Mouse (Mus musculus) inflammation-experienced regulatory T-cells, adult 6 months (primary cell): ENCODE measurements around the gene Tppp. TPM values are rescaled to one million over a fixed set of nuclear protein-coding genes. Genes with fewer than 3 reads are reported as not detected.
A peak's percentile ranks its signal among the peaks of the same experiment; 100 is the strongest.
"Not testable (repeated sequence)": the region's sequence is repeated elsewhere in the genome, so short reads cannot be mapped to it uniquely, and the experiment has no call there.

Experiments
- ATAC-seq: one replicate; pipeline ENCODE4 v1.8.0; 2017
- polyA plus RNA-seq, 3 experiments: library from polyadenylated mRNA; unstranded; fragments of 100-300 nt; shearing (Covaris generic); gene quantifications; one replicate each; pipeline ENCODE4 v1.2.1; 2017

Gene Tppp
- polyA plus RNA-seq, 3 experiments from 2014 or later: 0.36 to 0.51 (median 0.41) TPM

GRCm38 (mm10) chr13:74025151-74026081, 16.2 kb downstream of the Tppp start:
- ATAC-seq: peak; percentile 58

DNA sequence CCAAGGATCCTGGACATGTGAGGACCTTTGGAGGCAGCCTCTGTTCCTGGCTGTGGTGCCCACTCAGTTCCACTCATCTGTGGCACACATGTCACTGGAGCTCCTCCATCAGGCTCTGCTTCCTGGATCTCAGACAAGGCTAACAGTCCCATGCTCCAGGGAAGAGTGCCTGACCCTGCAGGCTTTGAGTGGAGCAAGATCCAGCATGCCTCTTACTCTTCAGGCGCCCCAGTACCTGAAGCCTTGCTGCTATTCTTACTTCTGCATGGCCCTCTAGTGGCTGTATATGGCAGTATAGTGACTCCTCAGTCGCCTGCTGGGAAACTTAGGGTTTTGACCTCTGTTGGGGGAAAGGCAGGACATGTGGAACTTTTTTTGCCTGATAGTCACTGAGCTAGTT, 17.0 kb downstream of the Tppp start:
- ATAC-seq: peak; percentile 60

DNA sequence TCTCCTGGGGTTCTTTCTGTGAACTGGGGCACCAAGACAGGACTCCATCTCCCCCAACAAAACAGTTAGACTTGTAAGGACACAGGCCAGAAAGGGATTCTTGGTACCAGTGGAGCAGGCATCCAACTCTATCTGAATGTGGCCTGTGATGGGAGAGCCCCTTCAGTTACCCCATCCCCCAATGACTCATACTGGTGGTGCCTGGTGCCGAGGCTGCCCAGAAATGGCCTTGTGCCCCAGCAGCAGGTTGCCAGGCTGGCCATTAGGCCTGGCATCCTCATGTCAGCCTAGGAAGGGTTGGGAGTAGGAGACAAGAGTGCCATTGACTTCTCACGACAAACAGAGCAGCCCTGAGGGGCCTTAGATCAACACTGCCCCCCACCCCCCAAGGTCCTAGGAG, 18.9 kb downstream of the Tppp start:
- no peak for ATAC-seq

DNA sequence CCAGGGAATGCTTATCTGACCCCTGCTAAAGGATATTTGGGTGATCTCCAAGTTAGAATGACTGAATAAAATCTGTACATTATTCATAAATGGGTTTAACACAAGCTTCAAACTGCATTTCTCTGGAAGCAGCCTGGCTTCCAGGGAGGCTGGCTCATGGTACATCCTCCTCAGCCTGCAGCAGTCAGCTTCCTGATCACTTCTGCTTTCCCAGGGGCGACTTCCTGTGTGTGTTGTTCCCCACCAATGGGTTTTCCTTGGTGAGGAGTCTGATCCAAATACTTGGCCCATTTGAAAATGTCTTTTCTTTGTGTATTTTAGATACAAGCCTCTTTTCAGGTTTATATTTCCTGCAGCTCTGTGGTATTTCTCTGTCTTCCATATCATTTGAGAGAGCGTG, 19.8 kb downstream of the Tppp start:
- no peak for ATAC-seq

DNA sequence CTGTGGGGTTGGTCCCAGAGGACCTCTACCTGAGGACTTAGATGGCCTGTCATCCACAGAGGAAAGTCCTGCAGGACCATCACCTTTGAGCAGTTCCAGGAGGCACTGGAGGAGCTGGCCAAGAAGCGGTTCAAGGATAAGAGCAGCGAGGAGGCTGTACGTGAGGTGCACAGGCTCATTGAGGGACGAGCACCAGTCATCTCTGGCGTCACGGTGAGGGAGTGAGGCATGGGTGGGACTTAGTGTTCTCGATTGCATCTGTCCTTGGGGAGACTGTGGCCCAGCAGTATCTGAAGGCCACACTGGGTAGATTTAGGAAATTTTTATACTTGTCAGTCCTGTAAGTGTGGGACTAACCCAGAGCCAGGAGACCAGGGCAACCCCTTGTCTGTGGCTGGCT, 21.5 kb downstream of the Tppp start:
- no peak for ATAC-seq

DNA sequence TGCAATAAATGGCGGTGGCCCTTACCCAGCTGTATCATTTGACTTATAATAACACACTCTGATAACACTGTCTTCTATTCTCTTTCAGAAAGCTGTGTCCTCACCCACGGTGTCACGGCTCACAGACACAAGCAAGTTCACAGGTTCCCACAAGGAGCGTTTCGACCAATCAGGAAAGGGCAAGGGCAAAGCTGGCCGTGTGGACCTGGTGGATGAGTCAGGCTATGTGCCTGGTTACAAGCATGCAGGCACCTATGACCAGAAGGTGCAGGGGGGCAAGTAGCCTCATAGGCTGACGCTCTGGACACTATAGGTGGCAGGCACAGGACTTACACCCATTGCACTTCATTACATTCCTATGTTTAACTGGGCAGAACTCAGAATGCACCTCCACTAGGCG, 21.9 kb downstream of the Tppp start:
- ATAC-seq: no peak

DNA sequence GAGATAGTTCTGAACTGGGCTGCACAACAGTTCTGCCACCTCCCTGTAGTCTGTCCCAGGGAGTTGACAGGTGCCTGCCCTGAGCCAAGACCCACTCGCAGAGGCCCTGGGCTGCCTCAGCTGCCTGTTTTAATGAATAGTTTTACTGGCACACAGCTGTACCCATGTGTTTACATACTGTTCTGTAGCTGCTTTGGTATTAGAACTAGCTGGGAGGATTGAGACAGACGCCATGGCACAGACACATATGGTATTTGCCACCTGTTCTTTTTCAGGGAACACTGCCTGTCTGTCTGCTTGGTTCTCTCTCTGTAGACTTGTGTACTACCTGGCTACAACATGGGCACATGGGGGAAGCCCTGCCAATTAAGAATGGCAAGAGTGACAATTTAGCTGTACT, 25.5 kb downstream of the Tppp start:
- no peak for ATAC-seq

DNA sequence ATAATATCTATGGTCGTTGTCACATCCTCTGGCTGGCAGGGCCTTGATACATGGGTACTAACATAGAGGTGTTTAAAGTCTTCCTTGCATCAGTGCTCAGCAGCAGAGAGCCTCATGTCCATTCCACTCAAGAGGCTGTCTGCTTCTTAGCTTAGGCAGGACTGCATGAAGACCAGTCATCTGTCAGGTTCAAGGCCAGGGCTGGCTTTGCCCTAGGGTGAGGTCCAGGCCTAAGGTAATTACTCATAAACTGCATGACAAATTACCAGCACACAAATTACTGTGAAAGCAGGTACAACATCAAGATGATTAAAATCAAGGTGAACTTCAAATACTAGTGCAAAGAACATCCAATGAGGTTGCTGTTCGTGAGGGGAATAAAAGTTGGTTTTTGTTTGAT, 26.6 kb downstream of the Tppp start:
- no peak for ATAC-seq

- ATAC-seq: no peak
These were observed 30.7 kb downstream of the Tppp start for GRCm38 (mm10) chr13:74039926-74040325.

- ATAC-seq: no peak
These were observed 47.0 kb downstream of the Tppp start for GRCm38 (mm10) chr13:74056194-74056593.

- no peak for ATAC-seq
These were observed 48.9 kb downstream of the Tppp start for GRCm38 (mm10) chr13:74058081-74058480.

DNA sequence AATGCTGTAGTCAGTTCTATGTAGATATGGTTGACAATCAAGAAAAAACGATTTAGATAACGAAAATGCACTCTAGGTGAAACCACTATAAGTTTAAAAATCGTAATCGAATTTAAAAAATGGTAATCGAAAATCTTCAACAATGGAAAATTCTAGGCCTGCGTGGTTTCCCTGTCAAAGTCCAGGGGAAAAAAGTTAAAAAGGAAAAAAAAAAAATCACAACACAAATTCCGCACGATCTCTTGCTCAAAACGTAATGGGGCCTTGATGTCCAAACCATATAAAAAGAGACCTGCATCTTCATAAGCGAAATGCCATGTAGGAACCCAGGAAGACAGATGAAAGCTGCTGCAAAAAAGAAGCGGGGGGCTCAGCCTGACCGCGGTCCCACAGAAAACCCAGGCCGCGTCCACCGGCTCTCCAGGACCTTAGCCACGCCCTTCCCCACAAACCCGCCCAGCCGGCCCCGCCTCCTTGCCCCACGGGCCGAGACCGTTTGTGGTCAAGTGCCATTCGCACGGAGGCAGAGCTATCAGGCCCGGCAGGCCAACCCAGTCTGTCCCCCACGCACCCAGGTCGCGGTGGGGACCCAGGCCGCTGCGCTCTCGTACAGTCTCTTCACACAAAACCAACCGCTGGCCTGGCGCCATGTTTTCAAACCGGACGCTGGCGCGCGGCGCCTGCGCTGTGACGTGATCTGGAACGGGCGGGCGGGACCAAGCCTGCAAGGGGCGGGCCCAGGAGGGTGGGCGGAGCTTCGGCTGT, 52.6 kb downstream of the Tppp start, which contains the start of gene Cep72:
Cep72 (minus strand) TSS at position 687 of the 765 bp plus-strand sequence.
- peak; percentile 91 for ATAC-seq

DNA sequence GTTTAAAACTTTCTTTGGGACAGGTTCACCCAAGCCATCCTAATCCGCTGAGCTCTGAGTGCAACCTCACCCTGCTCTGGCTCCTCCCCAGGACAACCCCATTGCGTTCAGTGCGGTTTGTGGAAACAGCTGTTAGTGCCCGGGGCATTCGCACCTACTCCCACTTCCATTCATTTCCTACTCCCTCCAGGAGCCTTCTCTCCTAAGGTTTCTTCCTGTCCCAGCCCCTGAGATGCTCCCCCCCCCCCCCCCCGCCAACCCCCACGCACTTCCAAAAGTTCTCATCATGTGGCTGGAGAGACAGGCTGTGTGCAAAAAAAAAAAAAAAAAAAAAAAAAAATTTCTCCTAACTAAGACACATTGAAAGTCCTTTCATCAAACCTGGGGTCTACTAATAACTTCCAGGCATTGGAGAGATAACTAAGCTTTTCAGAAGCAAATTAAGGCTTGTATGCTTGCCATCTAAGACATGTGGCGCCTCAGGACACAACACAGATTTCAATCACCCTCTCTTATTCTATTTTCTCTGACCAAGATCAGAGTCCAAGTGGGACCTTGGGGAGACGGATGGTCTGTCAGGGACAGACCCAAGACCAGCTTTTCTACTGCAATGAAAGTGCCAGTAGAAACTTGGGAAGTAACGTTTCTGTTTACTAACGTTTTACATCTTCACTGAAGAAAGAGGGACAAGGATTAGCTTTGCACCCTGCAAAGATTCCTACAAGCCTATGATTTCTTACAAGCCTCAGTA, 53.3 kb downstream of the Tppp start:
- no peak for ATAC-seq

- no peak for ATAC-seq
These were observed 54.3 kb downstream of the Tppp start for GRCm38 (mm10) chr13:74063340-74064050.

DNA sequence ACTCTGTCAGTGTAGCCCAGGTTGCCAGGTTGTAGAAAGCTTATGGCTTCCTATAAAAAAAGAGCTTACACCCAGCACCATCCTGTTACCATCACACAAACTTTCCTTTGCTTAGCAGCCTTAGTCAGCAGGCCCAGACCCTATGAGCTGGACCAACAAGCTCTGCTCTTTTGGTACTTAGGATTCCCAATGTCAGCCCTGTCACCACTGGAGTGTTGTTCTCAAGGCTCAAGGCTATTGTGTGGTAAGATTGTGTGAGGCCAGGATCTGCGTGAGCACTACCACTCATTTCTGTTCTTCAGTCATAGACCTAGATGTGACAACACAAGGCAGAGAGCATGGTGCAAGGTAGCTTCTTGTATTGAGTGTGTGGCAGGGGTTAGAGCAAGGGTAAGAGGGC, 57.4 kb downstream of the Tppp start:
- no peak for ATAC-seq

DNA sequence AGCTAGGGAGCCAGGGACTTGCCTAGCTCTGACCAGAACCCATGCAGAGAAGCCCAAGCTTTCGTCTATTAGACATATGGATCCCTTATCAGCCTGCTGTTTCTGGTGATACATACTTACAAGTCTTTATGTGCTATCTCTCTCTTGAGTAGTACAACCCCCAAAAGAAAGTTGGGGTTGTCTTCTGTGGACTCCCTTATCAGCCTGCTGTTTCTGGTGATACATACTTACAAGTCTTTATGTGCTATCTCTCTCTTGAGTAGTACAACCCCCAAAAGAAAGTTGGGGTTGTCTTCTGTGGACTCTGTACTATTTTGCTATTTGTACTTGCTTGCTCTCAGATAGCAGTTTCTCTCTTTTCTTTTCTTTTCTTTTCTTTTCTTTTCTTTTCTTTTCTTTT, 62.0 kb downstream of the Tppp start:
- ATAC-seq: not testable (repeated sequence)

GRCm38 (mm10) chr13:74071714-74072113, 62.5 kb downstream of the Tppp start:
- no peak for ATAC-seq

DNA sequence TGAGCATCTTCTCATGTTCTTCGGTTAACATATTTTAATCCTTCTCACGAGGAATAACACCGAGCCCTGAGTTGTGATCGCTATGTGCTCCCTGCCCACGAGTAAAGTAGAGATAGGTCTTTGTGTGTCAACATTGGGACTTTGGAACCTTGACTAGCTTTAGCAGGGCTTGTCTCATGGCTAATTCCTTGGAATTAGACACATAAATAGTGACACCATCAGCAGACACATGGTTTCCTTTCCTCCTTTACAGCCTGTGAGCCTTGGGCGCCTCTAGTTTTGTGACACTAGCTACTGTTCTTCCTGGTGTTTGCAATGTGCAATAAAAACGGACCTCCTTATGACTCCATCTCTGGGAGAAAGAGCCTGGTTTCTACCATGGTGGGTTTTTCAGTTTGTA, 64.2 kb downstream of the Tppp start:
- no peak for ATAC-seq
